Mouse (Mus musculus) lung, embryonic 14.5 days (tissue): Measurements from ENCODE around the gene Kctd13. TPM values are rescaled to one million over a fixed set of nuclear protein-coding genes. Genes with fewer than 3 reads are reported as not detected.
"Not testable (repeated sequence)": the region's sequence is repeated elsewhere in the genome, so short reads cannot be mapped to it uniquely, and the experiment has no call there.

Source experiments
- ATAC-seq: fragments of 200-750 bp; cut with Nextera tagmentation; 2 replicates; pipeline ENCODE4 v1.8.0; 2017; ENCODE audit warnings: mild to moderate bottlenecking, moderate TSS enrichment, moderate library complexity; ENCODE audit not compliant: insufficient read depth
- DNase-seq: peaks from one replicate; pipeline ENCODE4 v3.0.0-alpha.2; 2015
- H3K27ac ChIP-seq: fragments of 300-500 bp; sonication (generic); 2 replicates; pipeline ENCODE4 v1.5.1; 2014; ENCODE audit warnings: low read depth, mild to moderate bottlenecking, moderate library complexity
- H3K27me3 ChIP-seq: fragments of 300-500 bp; sonication (generic); 2 replicates; pipeline ENCODE4 v1.6.1; 2014; ENCODE audit warnings: low read length, control low read depth; ENCODE audit not compliant: insufficient read depth
- H3K36me3 ChIP-seq: fragments of 300-500 bp; sonication (generic); 2 replicates; pipeline ENCODE4 v1.6.1; 2014; ENCODE audit warnings: control low read depth; ENCODE audit not compliant: insufficient read depth
- H3K4me1 ChIP-seq: fragments of 300-500 bp; sonication (generic); 2 replicates; pipeline ENCODE4 v1.6.1; 2014; ENCODE audit warnings: antibody characterized with exemption, control low read depth; ENCODE audit not compliant: insufficient read depth
- H3K4me2 ChIP-seq: fragments of 300-500 bp; sonication (generic); 2 replicates; pipeline ENCODE4 v1.6.1; 2014; ENCODE audit warnings: mild to moderate bottlenecking
- H3K4me3 ChIP-seq: fragments of 300-500 bp; sonication (generic); 2 replicates; pipeline ENCODE4 v1.5.1; 2014; ENCODE audit warnings: low read depth, low read length
- H3K9ac ChIP-seq: fragments of 300-500 bp; sonication (generic); 2 replicates; pipeline ENCODE4 v1.6.1; 2014
- H3K9me3 ChIP-seq: fragments of 300-500 bp; sonication (generic); 2 replicates; pipeline ENCODE4 v1.6.1; 2016; ENCODE audit warnings: low read depth, low read length, control low read depth
- CTCF ChIP-seq: IDR thresholded peaks from 2 replicates; pipeline ENCODE4 v1.5.1; 2016; ENCODE audit warnings: antibody characterized with exemption, low read depth
- WGBS: fragments of 180-500 bp; shearing (Covaris S2); extraction: QIAGEN DNeasy Blood & Tissue Kit; methylation state at CpG from one replicate; pipeline ENCODE4 v1.1.7; 2014; 5-methylcytosine and 5-hydroxymethylcytosine counted together
- polyA plus RNA-seq: library from polyadenylated mRNA; unstranded; fragments of >200 nt; fragmentation: Nextera tagmentation; extraction: Ambion mirVana; gene quantifications from 2 replicates; pipeline ENCODE4 v1.2.1, GENCODE M21; 2014

Kctd13 gene
- polyA plus RNA-seq, 1 experiment from 2014 or later: 15.7 TPM

GRCm38 (mm10) chr7:126896912-126897311 is 31.8 kb upstream of the Kctd13 start:
- Histone ChIP-seq H3K4me2 (peak overlapping the region; percentile 95; the same call in 1 of the 2 replicates), H3K27ac (no peak overlapping the region; the same call in 1 of the 2 replicates), H3K9ac (peak overlapping the region; percentile 77; the same call in 1 of the 2 replicates), H3K4me3 (no peak overlapping the region), H3K9me3 (no peaks in the 10 kb centered on the region), H3K4me1 (peaks cover 10% of the 10 kb centered on the region), H3K36me3 (0 out of 2 replicates have a peak, but pooled peaks cover under 1% of the 10 kb centered on the region), H3K27me3 (no peaks in the 10 kb centered on the region)
- TF ChIP-seq CTCF: no peak
- WGBS: 77% methylated on average over 5 of the region's 5 CpGs
- no peak for DNase-seq
- no peak for ATAC-seq

- no peaks in the 10 kb centered on the region for H3K9me3 ChIP-seq
- H3K4me1 ChIP-seq: peaks cover 10% of the 10 kb centered on the region
- 24% methylated on average over 15 of the region's 16 CpGs for WGBS
- peak; percentile 39 for DNase-seq
- no peaks in the 10 kb centered on the region for H3K36me3 ChIP-seq
- TF ChIP-seq CTCF: no peak
- peak overlapping the region; percentile 71 for H3K4me3 ChIP-seq
- H3K9ac ChIP-seq: peak overlapping the region; percentile 77
- no peaks in the 10 kb centered on the region for H3K27me3 ChIP-seq
- peak overlapping the region; percentile 95 for H3K4me2 ChIP-seq
- no peak; the same call in 1 of the 2 replicates for ATAC-seq
- peak overlapping the region; percentile 60; the same call in 1 of the 2 replicates for H3K27ac ChIP-seq
Measured at GRCm38 (mm10) chr7:126897390-126898101, 31.1 kb upstream of the Kctd13 start.

GRCm38 (mm10) chr7:126898102-126898990 is 30.3 kb upstream of the Kctd13 start:
- H3K9me3 ChIP-seq: no peaks in the 10 kb centered on the region
- 9% methylated on average over 37 of the region's 37 CpGs for WGBS
- ATAC-seq: peak; percentile 94

GRCm38 (mm10) chr7:126899781-126900180 is 28.9 kb upstream of the Kctd13 start:
- H3K9me3 ChIP-seq, H3K27ac ChIP-seq, ATAC-seq, H3K4me2 ChIP-seq, H3K4me1 ChIP-seq, H3K9ac ChIP-seq, H3K4me3 ChIP-seq, DNase-seq, H3K36me3 ChIP-seq, H3K27me3 ChIP-seq: not testable (repeated sequence)
- 93% methylated on average over 7 of the region's 9 CpGs for WGBS

More at GRCm38 (mm10) chr7:126898102-126898990, 30.3 kb upstream of the Kctd13 start:
- H3K36me3 ChIP-seq: no peaks in the 10 kb centered on the region
- H3K27me3 ChIP-seq: no peaks in the 10 kb centered on the region
- H3K4me3 ChIP-seq: peak overlapping the region; percentile 71
- peak; percentile 98 for DNase-seq
- H3K27ac ChIP-seq: peak overlapping the region; percentile 60; the same call in 1 of the 2 replicates
- H3K4me1 ChIP-seq: peaks cover 10% of the 10 kb centered on the region
- H3K4me2 ChIP-seq: peak overlapping the region; percentile 95
- no peak for TF ChIP-seq CTCF
- peak overlapping the region; percentile 77 for H3K9ac ChIP-seq

GRCm38 (mm10) chr7:126905590-126905989 is 23.1 kb upstream of the Kctd13 start:
- WGBS: 58% methylated on average over 3 of the region's 3 CpGs
- no peaks in the 10 kb centered on the region for H3K36me3 ChIP-seq
- H3K4me1 ChIP-seq: no peaks in the 10 kb centered on the region
- no peak overlapping the region for H3K4me2 ChIP-seq
- no peak overlapping the region for H3K4me3 ChIP-seq
- TF ChIP-seq CTCF: no peak
- DNase-seq (no peak), ATAC-seq (no peak)
- H3K27ac ChIP-seq: no peak overlapping the region
- H3K27me3 ChIP-seq: no peaks in the 10 kb centered on the region
- H3K9ac ChIP-seq: no peak overlapping the region
- no peaks in the 10 kb centered on the region for H3K9me3 ChIP-seq

- DNase-seq: no peak
Measured at GRCm38 (mm10) chr7:126914844-126915243, 13.8 kb upstream of the Kctd13 start.

GRCm38 (mm10) chr7:126918356-126918755 is 10.3 kb upstream of the Kctd13 start:
- 16% methylated on average over 4 of the region's 4 CpGs for WGBS
- not testable (repeated sequence) for ATAC-seq

More at GRCm38 (mm10) chr7:126914844-126915243, 13.8 kb upstream of the Kctd13 start:
- ATAC-seq: no peak
- Histone ChIP-seq H3K4me2 (no peak overlapping the region), H3K9me3 (no peaks in the 10 kb centered on the region), H3K4me3 (no peak overlapping the region), H3K4me1 (no peaks in the 10 kb centered on the region), H3K27ac (no peak overlapping the region), H3K36me3 (no peaks in the 10 kb centered on the region), H3K27me3 (no peaks in the 10 kb centered on the region), H3K9ac (no peak overlapping the region)
- WGBS: 66% methylated on average over 3 of the region's 3 CpGs
- TF ChIP-seq CTCF: no peak

More at GRCm38 (mm10) chr7:126918356-126918755, 10.3 kb upstream of the Kctd13 start:
- DNase-seq, H3K27me3 ChIP-seq, H3K4me3 ChIP-seq, H3K27ac ChIP-seq, H3K9me3 ChIP-seq, H3K4me1 ChIP-seq, H3K36me3 ChIP-seq, H3K4me2 ChIP-seq, H3K9ac ChIP-seq: not testable (repeated sequence)
